ENCODE assay signal across 25 mouse cellular contexts in the genomic region with DNA sequence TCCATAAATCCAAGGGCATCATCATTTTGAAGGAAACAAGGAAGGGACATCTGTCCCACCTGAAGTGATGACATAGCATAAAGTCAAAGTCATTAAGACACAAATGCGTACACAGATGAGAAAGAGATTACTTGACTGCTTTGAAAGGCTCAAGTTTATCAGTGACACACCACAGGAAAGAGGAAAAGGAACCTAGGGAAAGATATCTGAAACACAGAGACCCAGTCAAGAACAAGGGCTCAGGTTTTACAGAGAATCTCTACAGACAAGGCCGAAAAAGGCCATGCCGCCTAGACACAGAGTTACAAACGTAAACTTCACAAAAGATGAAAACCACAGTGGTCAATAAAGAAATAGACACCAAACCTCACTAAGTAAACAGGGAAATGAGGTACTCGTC.
"Had no signal": no experiment of that assay in that cellular context is flagged by ENCODE, and none has a peak within 500 bp of the region (broad histone marks: within the 10 kb centered on the region; RNA-seq: fewer than 3 reads in every experiment).

No protein-coding gene starts in this region.

- H3K36me3 ChIP-seq: heart, embryonic 13.5 days; heart, embryonic 15.5 days; hindbrain, embryonic 10.5 days; hindbrain, embryonic 12.5 days; intestine, embryonic 15.5 days; limb, embryonic 13.5 days; limb, embryonic 15.5 days; liver, embryonic 12.5 days had no signal

- DNase-seq: gastrocnemius, adult 2 months; gastrocnemius, postnatal 10 days; gastrocnemius, postnatal 25 days; heart, adult 18-20 months; heart, postnatal 4 days; kidney, adult 18-20 months; kidney, adult 8-10 months; kidney, postnatal 10 days; kidney, postnatal 25 days; kidney, postnatal 4 days; left cerebral cortex, postnatal 4 days had no signal

- ATAC-seq: hindbrain, embryonic 16.5 days; inflammation-experienced regulatory T-cells, adult 6 months; intestine, embryonic 15.5 days; intestine, postnatal 0 days; liver, embryonic 12.5 days had no signal

- H3K4me3 ChIP-seq: gastrocnemius, adult 2 months; heart, embryonic 13.5 days; heart, embryonic 15.5 days; hindbrain, embryonic 10.5 days; hindbrain, embryonic 12.5 days; intestine, embryonic 15.5 days; layer of hippocampus, adult 2 months; limb, embryonic 13.5 days; limb, embryonic 15.5 days; liver, embryonic 12.5 days had no signal

- H3K27ac ChIP-seq: gastrocnemius, adult 2 months; heart, embryonic 13.5 days; heart, embryonic 15.5 days; hindbrain, embryonic 10.5 days; hindbrain, embryonic 12.5 days; hindbrain, embryonic 14.5 days; intestine, embryonic 15.5 days; layer of hippocampus, adult 2 months; limb, embryonic 13.5 days; limb, embryonic 15.5 days; liver, embryonic 12.5 days; liver, embryonic 14.5 days had no signal

- H3K4me1 ChIP-seq: heart, embryonic 13.5 days; heart, embryonic 15.5 days; hindbrain, embryonic 10.5 days; hindbrain, embryonic 12.5 days; intestine, embryonic 15.5 days had no signal

- H3K27me3 ChIP-seq: heart, embryonic 15.5 days; hindbrain, embryonic 12.5 days; intestine, embryonic 15.5 days; limb, embryonic 13.5 days; limb, embryonic 15.5 days; liver, embryonic 12.5 days had no signal

- H3K9ac ChIP-seq: heart, embryonic 13.5 days; heart, embryonic 15.5 days; hindbrain, embryonic 12.5 days; hindbrain, embryonic 14.5 days; intestine, embryonic 15.5 days; limb, embryonic 13.5 days; limb, embryonic 15.5 days; liver, embryonic 12.5 days; liver, embryonic 14.5 days had no signal

- H3K9me3 ChIP-seq: heart, embryonic 13.5 days; heart, embryonic 15.5 days; hindbrain, embryonic 10.5 days; hindbrain, embryonic 12.5 days; intestine, embryonic 15.5 days; limb, embryonic 13.5 days; limb, embryonic 15.5 days; liver, embryonic 12.5 days had no signal
